Mouse (Mus musculus) C2C12 (cell line): ENCODE measurements around the gene Ski.

ENCODE experiments used
- CTCF ChIP-seq: IDR thresholded peaks from one replicate; pipeline ENCODE4 v1.5.1; 2011; ENCODE audit not compliant: control insufficient read depth, insufficient read depth, insufficient read length
- MAX ChIP-seq: IDR thresholded peaks from one replicate; pipeline ENCODE4 v1.6.1; 2011; ENCODE audit warnings: mild to moderate bottlenecking, control low read depth

- TF ChIP-seq MAX (no peak), CTCF (no peak)
Measured at GRCm38 (mm10) chr4:155143871-155144502, 78.4 kb downstream of the Ski start.
